Mouse (Mus musculus) megakaryocyte-erythroid progenitor cell, adult 5-6 weeks (primary cell): ENCODE results near the gene Med11. TPM values are rescaled to one million over a fixed set of nuclear protein-coding genes. Genes with fewer than 3 reads are reported as not detected.
"Not testable (repeated sequence)": the region's sequence is repeated elsewhere in the genome, so short reads cannot be mapped to it uniquely, and the experiment has no call there.

Experiments used
- ATAC-seq: replicated peaks from 2 replicates; pipeline ENCODE4 v1.8.0; 2016; ENCODE audit warnings: mild to moderate bottlenecking, inconsistent platforms; ENCODE audit not compliant: severe bottlenecking, poor library complexity, low FRiP score, low TSS enrichment
- total RNA-seq, 2 experiments: library from RNA; stranded (forward) in 1 of 2; stranded (reverse) in 1 of 2; fragments of 200-1000, 215-1000 nt in 1 of 2; fragments of >200 nt in 1 of 2; fragmentation: Nextera tagmentation in 1 of 2; gene quantifications; 2 replicates each; pipeline ENCODE4 v1.2.3; 2014 to 2017

The Med11 gene
- total RNA-seq, 2 experiments from 2014 or later = 34.8 to 46.5 TPM

DNA sequence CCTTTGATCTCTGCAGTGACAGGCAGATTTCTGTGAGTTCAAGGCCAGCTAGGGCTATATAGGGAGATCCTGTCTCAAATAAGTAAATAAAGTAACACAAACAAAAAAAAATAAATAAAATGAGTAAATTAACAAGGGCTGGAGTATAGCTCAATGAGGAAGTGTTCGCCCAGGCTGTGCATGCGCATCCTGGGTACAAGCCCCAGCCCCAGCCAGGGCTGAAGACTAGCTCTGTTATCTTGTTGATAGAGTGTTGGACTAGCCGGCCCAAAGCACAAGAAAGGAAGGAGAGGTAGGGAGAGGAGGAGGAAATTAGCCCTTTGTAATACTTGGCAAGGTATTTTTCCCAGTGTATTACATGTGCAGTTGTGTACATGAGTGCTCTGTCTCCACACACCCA lies 7.8 kb upstream of the Med11 start:
- no peak for ATAC-seq

GRCm38 (mm10) chr11:70444667-70445066 lies 7.1 kb upstream of the Med11 start:
- no peak for ATAC-seq

- ATAC-seq = no peak
Measured at GRCm38 (mm10) chr11:70446756-70447155, 5.0 kb upstream of the Med11 start.

GRCm38 (mm10) chr11:70447373-70447772 lies 4.3 kb upstream of the Med11 start:
- ATAC-seq = no peak

- no peak for ATAC-seq
Measured at GRCm38 (mm10) chr11:70450926-70451325, 793 bp upstream of the Med11 start.

DNA sequence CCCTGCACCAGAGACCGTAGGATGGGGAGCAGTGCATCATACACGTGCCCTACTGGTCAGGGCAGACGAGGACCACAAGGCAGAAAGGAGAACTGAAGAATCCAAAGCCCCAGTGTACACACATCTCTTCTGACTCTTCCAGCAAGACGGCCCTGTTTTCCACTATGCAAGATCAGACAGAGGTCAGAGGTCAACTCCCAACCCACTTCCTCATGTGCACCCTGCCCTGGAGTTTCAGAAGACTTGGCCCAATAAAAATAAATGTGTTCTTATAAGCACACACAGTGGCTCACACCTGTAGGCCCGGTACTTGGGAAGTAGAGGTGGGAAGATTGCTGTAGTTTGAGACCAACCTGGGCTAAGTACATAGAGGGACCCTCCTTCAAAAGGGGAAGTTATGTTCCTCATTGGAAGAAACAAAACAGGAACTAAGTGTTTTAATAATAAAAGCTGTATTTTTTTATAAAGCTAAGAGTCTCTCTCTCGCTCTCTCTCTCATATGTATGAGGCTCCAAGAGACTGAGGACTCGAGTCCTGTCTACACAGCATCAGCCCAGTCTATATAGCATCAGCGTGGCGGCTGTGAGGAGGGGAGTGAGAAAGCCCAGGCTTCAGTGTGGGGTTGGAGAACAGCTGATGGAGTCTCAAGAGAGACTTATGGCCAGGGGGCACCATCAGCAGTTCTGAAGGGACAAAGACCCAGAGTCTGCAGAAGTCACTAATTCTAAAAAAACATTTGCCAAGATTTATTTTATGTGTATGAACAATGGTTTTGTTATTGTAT lies 1.7 kb downstream of the Med11 start:
- no peak for ATAC-seq

DNA sequence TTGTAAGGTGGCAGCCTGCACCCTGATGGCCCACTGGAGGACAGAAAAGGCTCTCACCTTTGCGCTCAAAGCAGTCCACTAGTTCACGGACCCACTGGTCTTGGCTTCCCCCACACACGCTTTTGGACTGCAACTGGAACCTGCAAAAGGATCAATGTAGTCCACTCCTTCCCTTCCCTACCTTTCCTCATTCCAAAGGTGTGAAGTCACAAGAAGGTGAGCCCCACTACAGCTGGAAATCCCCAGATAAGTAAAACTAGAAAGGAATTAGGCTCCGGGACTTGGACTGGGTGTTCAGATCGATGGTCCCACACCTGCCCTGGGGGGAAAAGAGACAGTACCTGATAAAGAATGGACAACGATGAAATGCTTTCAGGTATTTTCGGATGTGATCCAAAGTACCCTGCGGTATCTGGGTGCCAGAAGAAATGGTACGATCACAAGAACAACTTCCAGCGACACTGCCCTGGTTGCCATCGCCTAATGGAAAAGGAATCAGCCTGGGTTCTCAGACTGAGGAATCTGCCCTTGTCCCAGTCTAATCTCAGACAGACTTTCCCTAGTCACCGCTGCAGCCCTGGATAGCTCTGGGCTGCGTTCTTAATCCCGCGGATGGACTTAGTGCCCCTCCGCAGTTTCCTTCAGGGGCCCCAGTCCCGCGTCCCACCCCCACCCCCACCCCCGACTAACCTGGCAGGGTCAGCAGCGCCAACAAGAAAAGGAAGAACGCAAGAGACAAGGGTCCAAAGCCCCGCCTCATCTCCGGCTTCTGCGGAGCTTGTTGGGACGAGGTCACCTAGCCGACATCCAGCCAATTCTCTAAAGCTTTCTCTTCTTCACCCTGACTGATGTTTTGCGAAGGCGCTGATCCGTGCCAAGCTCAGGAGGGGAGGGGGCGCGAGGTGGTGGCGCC lies 7.2 kb downstream of the Med11 start, which contains the start of gene Zmynd15:
Zmynd15 (plus strand) TSS at position 746 of the 913 bp plus-strand sequence.
- no peak for ATAC-seq

DNA sequence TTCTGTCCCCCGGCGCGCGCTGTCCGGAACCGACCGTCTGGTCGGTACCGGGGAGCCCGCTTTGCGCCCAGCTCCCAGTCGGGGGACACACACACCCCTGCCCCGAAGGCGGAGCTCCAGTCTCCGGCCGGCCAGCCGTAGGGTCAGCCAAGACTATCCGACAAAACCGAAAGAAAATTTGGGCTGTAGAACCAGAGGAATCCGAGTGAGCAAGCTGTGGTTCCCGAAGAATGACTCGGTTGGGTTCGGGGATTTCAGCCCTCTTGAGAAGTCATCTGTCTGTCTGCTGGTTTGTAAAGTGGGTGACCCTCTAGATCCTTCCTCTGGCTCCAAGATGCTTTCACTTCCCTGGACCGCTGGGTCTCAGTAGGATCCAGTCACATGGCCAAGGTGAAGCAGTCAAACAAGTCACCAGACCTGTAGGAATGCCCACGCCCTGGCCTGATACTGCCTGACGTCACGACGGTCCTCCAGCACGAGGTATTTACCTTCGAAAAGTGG lies 7.9 kb downstream of the Med11 start, which contains the start of gene Cxcl16:
Cxcl16 (minus strand) TSS at position 384 of the 501 bp plus-strand sequence.
- peak; percentile 46; the same call in 1 of the 2 replicates for ATAC-seq

DNA sequence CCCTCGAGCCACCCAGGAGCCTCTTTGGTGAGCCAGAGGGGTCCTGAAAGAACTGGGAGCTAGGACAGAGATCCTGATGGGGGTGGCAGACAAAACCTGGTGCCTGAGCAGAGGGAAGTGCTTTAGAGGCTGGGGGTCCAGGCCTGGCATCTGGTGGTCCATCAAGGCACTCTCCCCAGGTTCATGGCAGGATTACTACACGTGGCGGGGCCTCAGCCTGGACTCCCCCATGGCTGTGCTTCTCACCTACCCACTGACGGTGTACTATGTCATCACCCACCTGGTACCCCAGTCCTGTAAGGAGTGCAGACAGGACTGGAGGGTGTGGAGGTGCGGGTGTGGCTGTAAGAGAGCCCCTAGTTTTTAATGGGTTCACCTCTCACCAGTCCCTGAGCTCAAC lies 12.3 kb downstream of the Med11 start:
- no peak for ATAC-seq

DNA sequence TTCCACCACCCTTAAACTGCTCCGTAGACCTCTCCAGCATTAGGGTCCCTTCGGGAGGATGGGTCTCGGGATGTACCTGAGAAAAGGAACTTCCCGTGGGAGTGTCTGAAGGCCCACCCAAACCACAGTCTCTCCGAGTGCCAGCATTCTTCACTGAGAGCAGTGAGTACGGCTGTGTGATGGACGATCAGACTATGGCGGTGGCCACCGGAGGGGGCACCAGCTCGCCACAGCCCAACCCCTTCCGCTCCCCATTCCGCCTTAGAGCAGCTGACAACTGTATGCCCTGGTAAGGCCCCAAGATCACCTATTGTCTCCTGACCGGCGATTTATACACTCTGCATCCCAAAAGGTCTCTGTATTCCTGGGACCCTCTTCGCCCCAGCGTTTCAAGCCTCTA lies 13.5 kb downstream of the Med11 start:
- ATAC-seq = no peak

DNA sequence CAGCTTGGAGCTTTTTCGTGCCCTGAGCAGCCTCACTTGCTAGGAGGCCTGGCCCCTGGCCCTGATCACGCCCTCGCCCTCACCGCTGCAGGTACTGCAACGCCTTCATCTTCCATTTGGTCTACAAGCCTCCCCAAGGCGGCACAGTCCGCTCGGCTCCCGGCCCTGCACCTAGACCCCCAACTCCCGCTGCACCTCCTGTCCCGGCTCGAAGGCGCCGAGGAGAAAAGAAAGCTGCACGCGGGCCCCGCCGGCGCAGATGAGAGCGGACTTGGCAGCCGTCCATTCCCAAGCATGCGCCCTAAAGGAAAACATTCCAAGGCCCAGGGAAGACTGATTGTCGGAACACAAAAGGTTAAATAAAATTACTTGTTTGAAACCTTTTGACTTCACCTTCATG lies 14.1 kb downstream of the Med11 start:
- no peak for ATAC-seq

GRCm38 (mm10) chr11:70467902-70468619 lies 16.3 kb downstream of the Med11 start:
- no peak for ATAC-seq

DNA sequence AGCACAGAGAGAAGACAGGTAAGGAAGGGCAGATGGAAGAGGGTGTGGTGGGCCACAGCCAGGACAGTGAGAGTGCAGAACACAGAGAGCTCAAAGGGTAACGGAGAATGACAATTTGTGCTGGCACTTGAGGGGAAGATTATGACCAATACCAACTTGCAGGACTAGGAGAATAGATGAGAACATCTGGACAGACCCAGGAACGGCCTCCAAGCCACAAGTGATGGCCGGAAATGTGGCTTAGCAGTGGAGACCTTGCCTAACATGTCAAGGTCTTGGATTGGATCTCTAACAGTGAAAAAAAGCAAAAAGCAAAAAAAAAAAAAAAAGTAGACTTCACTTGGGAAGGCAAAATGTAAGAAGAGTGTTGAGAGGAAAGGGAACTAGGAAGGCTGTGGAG lies 18.0 kb downstream of the Med11 start:
- ATAC-seq = no peak

GRCm38 (mm10) chr11:70472716-70473115 lies 21.0 kb downstream of the Med11 start:
- ATAC-seq = no peak

- not testable (repeated sequence) for ATAC-seq
Measured at GRCm38 (mm10) chr11:70473291-70473690, 21.6 kb downstream of the Med11 start.

GRCm38 (mm10) chr11:70474872-70475534 lies 23.3 kb downstream of the Med11 start:
- no peak for ATAC-seq

- ATAC-seq = no peak
Measured at GRCm38 (mm10) chr11:70485498-70485897, 33.8 kb downstream of the Med11 start.

GRCm38 (mm10) chr11:70487816-70488215 lies 36.1 kb downstream of the Med11 start:
- no peak for ATAC-seq

GRCm38 (mm10) chr11:70489138-70489537 lies 37.4 kb downstream of the Med11 start:
- no peak for ATAC-seq
